Mouse (Mus musculus): ENCODE data around the gene Sult6b1.

Gene Sult6b1

DNA sequence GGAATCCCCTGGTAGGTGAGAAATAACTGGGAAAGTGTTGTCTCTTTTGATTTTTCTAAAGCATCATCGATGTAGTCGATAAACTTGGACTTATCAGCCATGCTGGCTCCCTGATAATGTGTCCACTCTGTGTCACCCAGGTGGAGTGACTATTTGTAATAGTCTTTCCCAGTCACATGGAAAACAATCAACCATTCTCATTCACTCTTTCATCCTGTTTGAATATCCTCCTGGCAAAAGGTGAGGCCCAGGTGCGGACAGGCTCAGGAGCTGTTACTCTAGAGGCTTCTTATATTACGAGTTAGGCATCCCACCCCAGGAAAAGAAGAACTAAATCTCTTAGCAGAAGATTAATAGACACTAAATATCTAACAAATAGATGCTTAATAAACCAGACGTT, at the start of gene Sult6b1:
TSS of gene Sult6b1 (minus strand) at position 101 of the 400 bp plus-strand sequence.
- no peak for DNase-seq (ENCODE audit: low spot score)

DNA sequence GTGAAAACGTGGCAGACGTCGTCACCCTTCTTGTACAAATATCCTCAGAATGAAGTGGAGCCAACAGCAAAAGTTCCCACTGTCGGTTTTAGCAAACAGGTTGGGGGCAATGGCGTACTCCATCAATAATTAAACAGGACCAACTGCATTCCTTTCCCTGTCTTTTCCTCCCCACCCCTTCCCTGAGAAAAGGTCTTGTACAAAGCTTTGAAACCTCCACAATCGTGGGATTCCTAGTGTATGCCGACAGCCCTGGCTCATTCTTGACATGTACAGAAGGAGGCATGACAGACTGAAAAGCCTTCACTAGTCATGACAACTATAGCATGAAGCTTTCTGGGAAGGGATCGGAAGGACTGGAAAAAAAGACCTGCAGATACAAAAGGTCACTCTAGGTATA, 46.4 kb upstream of the Sult6b1 start:
- no peak for DNase-seq (ENCODE audit: low spot score)

DNA sequence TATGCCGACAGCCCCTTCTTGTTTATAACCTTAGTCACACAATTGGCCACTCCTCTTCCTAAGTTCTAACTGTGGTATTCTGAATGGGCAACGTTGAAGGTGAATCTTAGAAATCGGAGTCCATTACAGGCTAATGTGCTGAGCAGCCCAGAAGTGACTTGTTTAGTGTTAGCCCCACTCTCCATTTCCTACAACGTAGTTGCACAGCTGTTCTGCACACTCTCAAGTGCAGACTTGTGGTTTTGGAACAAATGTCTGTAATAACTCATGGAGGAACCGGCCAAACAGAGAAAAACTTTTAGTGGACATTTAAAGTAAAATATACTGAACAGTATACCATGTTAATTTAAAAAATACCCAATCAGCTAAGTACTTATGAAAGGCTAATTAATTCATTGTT, 45.3 kb upstream of the Sult6b1 start:
- no peak for DNase-seq (ENCODE audit: low spot score)

DNA sequence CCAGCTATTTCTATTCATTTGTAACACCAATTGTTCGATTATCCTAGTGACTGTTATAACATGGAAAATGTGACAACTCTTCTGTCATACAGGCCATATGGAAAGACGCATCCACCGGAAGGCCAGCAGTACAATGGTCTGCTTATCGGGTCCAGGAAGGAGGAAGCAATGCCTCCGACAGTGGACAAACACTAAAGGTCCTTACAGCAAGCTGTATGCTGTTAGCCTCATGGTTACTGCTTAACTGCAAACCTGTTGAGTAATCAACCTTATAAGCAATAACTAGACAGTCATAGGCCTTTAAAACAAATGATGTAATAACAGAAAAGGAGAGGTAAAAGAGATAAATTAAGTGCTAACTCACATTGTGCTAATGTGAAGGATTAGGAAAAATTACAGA, 44.4 kb upstream of the Sult6b1 start:
- no peak for DNase-seq (ENCODE audit: low spot score)

DNA sequence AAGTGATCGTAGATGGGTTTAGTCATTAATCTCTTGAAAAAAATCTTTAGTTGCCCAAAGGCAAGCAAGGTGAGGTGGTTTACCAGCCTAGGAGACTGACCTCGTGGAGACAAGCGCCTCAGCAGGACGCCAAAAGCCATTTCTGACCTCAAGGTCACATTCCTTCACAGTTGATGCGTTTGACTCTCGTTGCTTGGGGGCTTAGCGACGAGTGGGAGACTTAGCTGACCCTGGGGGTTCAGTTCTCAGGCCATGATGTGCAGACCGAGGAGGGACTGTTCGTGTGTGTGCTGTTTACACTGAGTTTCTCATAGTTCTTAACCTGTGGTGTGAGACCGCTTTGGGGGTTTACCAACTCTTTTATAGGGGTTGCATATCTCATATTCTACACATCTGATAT, 35.8 kb upstream of the Sult6b1 start:
- DNase-seq (ENCODE audit: low spot score): no peak

DNA sequence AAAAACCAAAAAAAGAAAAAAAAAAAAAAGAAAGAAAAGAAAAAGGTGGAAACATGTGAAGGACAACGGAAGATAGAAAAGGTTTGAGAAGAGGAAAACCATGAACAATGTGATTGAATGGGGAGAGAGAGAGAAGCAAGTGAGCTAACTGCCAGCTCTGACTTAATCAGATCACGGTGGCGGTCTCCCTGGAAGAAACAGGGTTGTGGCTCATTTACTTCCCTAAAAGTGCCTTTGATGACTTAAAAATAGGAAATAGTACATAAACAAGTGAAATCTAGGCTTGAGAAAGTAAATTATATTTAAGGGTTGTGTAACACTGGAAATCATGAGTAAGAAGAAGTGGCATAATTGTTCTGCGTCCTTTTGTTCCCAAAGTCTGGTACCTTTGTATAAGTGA, 32.1 kb upstream of the Sult6b1 start:
- no peak for DNase-seq (ENCODE audit: low spot score)

DNA sequence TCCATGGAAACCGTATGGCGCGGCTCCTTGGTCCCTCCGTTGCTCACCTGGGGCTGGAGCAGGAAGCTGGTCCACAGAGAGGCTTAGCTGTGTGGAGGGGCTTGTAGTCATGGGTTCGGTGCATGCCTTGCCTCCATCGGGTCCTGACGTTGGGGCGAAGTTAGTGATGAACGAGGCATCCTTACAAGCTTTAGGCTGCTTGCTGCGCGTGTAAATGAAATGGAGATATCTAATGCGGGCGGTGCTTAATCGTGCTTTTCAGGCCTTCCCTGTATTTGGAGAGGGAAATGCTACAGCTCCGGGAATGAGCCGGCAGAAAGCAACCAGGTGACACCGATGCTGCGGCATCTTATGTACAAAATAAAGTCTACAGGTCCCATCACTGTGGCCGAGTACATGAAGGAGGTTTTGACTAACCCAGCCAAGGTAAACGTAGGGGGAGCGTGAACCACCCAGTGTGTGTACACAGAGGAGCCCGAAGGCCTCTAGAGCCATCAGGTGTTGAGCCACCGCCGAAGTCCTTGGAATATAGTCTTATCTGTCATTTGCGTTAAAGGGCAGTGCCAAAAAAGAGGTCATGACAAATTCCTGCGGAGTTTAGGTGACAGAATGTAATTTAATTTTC, 30.5 kb upstream of the Sult6b1 start:
- DNase-seq (ENCODE audit: low spot score): no peak

DNA sequence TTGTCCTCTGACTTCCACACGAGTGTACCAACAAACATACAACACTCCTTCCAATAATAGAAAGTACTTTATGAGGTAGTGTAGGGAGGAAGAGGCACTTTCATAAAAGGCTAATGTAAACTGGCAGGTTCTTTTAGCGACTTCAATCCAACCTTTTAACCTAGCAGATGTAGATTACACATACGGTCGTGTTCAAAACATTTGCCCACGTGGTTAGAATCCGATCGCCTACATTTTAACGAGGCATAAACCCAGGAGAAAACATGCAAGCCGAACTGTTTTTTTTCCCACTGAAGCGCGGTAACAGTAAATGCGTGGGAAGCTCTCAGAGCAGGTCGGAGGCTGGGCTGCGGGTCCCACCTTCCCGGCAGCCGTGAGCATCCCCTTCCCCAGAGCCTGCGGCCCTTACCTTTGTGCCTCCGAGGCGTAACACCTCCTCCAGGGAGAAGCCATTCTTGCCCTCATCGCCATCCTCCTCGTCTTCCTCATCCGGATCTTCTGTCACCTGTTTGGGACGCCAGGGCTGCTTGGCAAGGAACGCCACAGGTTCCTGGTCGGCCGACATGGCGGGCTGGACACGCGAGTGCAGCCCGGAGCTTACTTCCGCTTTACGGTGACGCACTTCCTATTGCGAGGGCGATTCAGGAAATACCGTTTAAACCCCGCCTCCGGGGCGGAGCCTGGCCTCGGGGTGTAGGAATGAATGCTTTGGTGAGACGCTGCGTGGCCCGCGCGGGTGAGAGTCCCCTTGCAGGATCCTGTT, 29.9 kb upstream of the Sult6b1 start, which contains the start of the genes Cebpz and Ndufaf7:
TSS of gene Cebpz (minus strand) at position 601 of the 763 bp plus-strand sequence.
TSS of gene Ndufaf7 (plus strand) at position 671 of the 763 bp plus-strand sequence.
- peak; percentile 99 for DNase-seq (ENCODE audit: low spot score)

DNA sequence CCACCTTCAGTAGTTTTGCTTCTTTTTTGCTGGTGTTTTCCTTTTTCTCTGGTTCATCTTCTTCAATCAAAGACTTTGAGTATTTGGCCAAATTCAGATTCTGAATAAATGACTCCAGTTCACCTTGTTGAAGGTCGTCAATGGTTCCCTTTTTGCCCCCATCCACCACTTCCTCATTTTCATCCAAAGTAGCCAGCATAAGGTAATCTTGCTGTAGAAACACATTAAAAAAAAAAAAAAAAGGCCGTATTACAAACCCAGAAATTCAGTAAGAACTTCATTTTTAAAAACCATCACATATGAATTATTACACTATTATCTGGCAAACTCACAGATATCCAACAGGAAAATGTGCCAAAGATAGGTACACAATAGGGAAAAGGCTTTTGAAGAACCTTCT, 29.1 kb upstream of the Sult6b1 start:
- no peak for DNase-seq (ENCODE audit: low spot score)

DNA sequence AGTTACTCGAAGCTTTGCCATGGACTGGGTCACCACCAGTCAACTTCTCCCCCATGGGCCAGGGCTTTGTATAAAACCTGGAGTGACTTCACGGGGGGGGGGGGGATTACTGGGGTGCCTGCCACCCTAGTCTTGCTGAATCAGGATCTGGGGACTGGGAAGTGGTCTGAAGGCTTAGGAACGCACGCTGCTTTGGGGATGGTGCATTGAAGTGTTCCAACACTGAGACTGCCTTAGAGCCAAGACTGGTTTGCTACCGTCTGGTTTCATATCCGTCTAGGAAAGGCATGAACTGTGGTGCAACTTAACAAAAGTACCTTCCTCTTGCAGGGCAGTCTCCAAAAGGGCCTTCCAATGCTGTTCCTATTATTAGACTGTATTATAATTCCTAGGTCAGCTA, 10.9 kb upstream of the Sult6b1 start:
- no peak for DNase-seq (ENCODE audit: low spot score)

DNA sequence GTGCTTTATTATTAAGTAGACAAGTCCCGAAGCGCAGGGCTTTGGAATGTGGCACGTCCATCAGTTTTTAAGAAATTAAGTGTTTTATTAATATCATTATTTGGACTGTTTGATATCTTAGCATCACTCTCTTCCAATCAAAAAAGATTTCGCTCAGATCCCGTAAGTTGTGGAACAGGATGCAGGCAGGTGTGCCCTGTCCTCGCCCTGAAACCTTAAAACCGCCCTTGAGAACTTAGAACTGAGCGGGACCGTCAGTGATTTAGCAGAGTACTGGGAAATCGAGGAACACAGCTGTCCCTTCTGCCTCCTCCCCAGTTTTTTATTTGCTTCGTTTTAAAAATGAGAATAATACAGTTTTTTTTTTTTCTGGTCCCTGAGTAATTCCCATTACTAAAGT, 10.1 kb upstream of the Sult6b1 start:
- no peak for DNase-seq (ENCODE audit: low spot score)

DNA sequence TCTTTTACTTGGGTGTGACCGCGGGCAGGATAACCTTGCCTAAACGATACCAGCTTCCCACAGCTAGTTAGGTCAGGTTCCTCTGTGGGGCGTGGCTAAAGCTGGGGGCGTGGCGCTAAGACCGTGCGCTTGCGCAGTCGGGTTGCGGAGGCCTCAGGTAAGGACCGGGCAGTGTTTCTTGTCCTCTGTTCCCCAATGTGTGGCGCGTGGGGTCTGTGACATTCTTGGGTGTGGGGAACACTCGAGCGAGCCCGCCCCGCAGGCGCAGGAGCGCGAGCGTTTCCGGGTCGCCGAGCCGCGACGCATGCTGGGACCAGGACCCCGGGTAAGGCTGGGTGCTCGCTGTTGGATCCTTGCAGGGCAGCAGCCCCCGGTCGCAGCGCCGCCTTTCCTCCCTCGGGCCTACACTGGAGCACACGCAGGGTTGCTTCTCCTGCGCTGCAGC, 9.6 kb upstream of the Sult6b1 start, which contains the start of gene Cebpzos:
TSS of gene Cebpzos (plus strand) at position 132 of the 445 bp plus-strand sequence.
- DNase-seq (ENCODE audit: low spot score): peak; percentile 86

DNA sequence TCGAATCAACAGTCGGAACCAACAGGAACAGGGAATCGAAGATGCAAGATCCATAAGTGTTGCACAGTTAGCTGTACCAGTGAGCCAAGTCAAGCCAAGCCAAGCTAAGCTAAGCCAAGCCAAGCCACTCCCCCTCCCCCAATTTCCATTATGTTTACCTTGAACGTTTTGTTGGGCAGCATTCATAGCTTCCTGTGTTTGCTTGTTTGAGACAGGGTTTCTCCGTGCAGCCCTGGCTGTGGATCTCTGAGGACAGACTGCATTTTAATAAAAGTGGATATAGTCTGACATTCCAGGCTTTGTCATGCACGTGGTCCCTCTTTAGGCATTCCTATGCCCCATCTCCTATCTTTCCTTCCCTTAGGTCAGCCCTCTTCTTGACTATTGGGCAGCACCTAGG, 9.0 kb upstream of the Sult6b1 start:
- peak; percentile 11 for DNase-seq (ENCODE audit: low spot score)

DNA sequence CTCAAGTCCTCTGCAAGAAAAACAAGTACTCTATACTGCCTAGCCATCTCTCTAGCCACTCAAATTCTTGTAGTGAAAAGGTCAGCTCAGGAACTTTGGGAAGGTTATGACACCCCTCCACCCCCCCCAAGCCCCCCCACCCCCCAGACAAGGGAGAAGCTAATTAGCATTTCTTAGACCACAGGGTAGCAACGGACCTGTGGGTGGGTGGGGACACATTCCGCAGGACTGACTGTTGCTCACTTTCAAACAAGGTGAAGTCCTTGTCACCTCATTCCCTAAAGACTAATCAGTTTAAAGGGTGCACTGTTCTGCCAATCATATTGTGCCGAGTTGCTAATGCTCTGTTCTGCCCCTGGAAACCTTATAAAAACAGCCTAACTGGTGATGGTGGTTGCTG, 7.1 kb upstream of the Sult6b1 start:
- no peak for DNase-seq (ENCODE audit: low spot score)

DNA sequence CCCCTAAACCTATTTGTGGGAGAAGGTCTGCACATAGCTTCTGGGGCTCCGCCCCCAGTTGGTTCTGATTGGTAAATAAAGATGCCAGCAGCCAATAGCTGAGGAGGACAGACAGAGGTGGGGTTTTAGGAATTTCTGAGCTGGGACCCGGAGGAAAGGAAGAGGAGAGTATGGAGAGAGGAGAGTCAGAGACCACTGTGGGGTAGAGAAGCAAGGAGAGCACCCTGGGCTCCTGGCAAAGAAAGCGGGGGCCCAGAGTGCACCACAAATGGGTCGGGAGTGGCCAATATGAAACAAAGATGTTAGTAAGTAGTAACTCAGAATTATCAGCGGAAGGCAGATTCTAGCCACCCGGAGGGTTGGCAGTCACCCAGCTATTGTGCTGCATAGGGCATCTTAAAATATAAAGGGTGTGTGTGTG, 6.1 kb upstream of the Sult6b1 start:
- DNase-seq (ENCODE audit: low spot score): no peak

DNA sequence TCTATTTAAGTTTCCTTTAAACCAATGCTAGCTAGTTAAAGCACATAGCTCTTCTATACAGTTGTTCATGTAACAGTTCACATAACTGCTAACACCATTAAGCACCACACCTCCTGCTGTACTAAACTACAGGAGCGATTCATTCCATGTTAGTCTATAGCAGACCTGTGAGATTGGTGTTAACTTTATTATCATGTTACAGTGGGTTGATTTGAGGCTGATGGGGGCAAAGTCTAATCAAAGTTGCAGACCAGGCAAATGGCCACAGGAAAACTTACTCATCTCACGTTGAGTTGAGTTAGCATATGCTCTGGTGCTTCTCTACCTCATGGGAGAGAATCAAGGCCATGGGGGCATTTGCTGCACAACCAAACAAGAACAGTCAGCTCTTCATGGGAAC, 2.6 kb upstream of the Sult6b1 start:
- DNase-seq (ENCODE audit: low spot score): no peak

DNA sequence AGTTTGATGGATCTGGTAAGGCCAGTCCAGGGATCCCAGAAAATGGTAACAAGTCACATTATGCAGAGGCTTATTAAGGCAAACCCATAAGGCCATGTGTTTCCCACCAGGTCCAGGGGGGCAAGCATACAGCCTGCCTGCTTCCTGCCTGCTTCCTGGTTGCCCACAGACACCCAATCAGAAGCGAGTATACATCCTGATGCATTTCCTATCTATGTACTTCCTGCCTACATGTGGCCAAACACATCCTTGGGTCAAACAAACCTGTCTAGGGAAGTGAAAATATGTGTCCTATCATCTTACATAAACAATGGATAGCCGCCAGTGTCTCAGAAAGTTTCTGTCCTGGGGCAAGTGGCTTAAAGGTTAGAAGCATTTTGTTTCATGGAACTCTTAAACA, 3.6 kb downstream of the Sult6b1 start:
- no peak for DNase-seq (ENCODE audit: low spot score)

DNA sequence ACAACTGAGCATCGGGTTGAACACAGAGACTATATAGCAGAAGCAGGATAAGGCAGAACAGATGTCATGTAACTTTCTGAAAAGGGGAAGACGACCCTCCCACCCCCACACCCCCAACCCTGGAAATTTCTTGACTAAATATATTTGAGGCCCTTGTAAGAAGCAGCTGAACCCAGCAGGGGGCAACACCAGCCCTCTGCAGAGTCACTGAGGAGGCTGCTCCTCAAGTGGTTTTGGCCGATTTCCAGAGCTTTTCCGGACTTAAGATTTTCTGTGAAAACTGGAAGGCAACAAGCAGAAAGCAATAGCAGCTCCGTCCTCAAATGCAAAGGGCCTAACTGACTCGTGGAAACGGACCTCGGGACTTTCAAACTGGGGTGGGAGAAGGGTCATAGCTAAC, 11.4 kb downstream of the Sult6b1 start:
- DNase-seq (ENCODE audit: low spot score): peak; percentile 18

DNA sequence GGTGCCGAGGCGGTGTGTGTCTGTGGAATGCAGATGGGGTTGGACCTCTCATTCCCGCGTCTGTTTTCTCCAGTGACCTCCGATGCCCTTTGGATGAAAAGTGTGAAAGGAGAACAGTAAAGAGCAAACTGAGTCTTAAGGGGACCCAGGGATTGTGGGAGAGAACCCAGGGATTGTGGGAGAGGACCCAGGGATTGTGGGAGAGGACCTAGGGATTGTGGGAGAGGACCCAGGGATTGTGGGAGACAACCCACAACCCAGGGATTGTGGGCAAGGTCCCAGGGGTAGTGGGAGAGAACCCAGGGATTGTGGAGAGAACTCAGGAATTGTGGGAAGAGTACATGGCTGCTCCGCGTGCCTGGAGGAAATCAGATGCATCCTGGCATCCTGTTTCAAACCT, 11.8 kb downstream of the Sult6b1 start:
- DNase-seq (ENCODE audit: low spot score): no peak

DNA sequence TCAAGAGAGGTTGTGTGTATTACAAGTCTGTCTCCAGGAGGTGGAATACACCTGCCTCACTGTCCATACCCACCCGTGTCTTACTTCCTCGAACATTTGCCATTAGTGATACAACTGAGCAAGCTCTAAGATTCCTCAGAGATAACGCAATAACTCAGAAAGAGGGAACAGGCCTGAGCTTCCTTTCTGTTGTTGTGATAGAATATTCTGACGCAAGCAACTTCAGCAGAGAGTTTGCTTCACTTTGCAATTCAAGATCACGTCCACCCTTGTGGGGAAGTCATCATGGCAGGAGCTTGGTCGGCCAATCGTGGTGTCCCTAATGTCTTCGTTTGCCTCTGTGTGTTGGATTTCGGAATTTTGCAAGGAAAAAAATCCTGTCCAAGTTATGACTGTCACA, 15.8 kb downstream of the Sult6b1 start:
- no peak for DNase-seq (ENCODE audit: low spot score)

DNA sequence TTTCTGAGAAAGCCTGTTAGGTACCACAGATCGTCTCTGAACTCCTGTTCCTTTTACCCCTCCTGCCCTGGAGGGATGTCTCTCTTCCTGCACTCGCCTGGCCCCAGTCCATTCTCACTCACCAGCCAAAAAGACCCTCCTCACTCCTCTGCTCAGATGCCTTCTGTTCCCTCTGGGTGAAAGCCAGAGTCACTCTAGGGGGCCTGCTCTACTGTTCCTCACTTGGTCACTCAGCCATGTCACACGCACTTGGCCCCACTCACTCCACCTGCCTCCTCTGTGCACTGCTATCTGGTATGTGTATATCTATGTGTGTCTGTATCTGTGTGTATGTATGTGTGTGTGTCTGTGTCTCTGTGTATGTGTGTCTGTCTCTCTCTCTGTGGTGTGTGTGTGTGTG, 17.6 kb downstream of the Sult6b1 start:
- DNase-seq (ENCODE audit: low spot score): no peak

DNA sequence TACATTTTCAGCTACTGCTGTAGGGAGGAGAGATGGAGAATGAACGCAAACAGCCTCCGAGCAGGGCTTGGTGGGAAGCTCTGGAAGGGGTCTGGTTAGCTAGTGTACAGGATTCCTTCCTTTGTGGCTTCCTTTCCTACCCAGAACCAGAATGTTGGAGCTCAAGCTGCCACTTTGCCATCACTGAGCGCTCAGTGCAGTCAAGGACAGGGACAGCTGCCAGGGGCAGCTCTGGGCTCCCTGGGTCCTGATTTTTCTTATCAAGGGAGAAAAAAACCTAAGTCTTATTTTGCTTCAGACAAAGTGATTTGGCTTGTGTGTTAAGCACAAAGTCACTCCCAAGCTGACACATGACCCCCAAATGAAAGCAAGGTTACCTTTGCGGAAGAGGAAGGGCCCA, 18.2 kb downstream of the Sult6b1 start:
- no peak for DNase-seq (ENCODE audit: low spot score)

DNA sequence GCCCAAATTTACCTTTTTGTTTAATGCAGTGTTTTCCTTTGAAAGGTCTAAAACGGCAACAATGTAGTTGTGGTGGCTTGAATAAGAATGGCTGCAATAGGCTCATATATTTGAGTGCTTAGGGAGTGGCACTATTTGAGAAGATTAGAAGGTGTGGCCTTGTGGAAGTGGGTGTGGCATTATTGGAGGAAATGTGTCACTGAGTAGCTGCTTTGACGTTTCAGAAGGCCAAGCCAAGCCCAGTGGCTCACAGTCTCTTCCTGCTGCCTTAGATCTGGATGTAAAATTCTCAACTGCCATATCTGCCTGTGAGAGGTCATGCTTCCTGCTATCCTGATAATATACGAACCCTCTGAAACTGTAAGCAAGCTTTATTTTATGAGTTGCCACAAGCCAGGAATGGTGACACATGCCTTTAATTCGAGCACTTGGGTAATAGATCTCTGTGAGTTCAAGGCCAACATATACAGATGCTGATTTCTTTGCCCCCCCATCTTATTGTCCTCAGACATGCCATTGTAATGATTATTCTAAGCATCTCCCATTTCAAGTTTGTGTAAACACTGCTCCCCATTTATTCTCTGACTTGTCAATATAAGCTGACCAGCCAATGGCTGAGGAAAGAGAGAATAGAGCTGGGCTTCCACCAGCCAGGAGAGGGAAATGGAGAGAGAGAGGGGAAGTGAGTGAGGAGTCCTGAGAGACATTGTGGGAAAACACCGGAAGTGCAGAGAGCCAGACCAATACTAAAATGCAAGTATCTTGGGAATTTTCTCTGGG, 21.3 kb downstream of the Sult6b1 start:
- no peak for DNase-seq (ENCODE audit: low spot score)
